Mouse (Mus musculus): ENCODE data around the gene Trappc6b. TPM values are rescaled to one million over a fixed set of nuclear protein-coding genes. Genes with fewer than 3 reads are reported as not detected.

Trappc6b gene
- polyA plus RNA-seq, 1 experiment: 57.6 TPM

- Histone ChIP-seq H3K36me3 (ENCODE audit: control insufficient read depth, insufficient read depth, low read length) (peaks cover 25% of the 10 kb centered on the region), H3K4me1 (replicated peaks; ENCODE audit: control insufficient read depth, insufficient read depth, low read length) (no peaks in the 10 kb centered on the region), H3K27ac (ENCODE audit: control insufficient read depth, insufficient read depth, low read length) (no peak overlapping the region), H3K27me3 (ENCODE audit: control insufficient read depth, insufficient read depth, low read length) (no peaks in the 10 kb centered on the region), H3K4me3 (ENCODE audit: control insufficient read depth, insufficient read depth, low read length) (no peak overlapping the region)
- TF ChIP-seq CTCF (IDR thresholded peaks at IDR 0.05; ENCODE audit: borderline replicate concordance, control insufficient read depth, extremely low read depth, insufficient read depth, low read length, poor library complexity): no peak
- no peak for TF ChIP-seq POLR2A (IDR thresholded peaks at IDR 0.05; ENCODE audit: control insufficient read depth, extremely low read depth, insufficient read depth, low read length, poor library complexity)
- 81% methylated on average over 7 of the region's 7 CpGs for WGBS
- no peak for DNase-seq
Measured at GRCm38 (mm10) chr12:59040851-59041250, 20.4 kb downstream of the Trappc6b start.

- WGBS: 64% methylated on average over 23 of the region's 23 CpGs
- H3K27ac ChIP-seq (ENCODE audit: control insufficient read depth, insufficient read depth, low read length): no peak overlapping the region
- H3K4me1 ChIP-seq (replicated peaks; ENCODE audit: control insufficient read depth, insufficient read depth, low read length): no peaks in the 10 kb centered on the region
- no peaks in the 10 kb centered on the region for H3K27me3 ChIP-seq (ENCODE audit: control insufficient read depth, insufficient read depth, low read length)
- H3K36me3 ChIP-seq (ENCODE audit: control insufficient read depth, insufficient read depth, low read length): peaks cover 22% of the 10 kb centered on the region
- TF ChIP-seq POLR2A (IDR thresholded peaks at IDR 0.05; ENCODE audit: control insufficient read depth, extremely low read depth, insufficient read depth, low read length, poor library complexity): no peak
- no peak for TF ChIP-seq CTCF (IDR thresholded peaks at IDR 0.05; ENCODE audit: borderline replicate concordance, control insufficient read depth, extremely low read depth, insufficient read depth, low read length, poor library complexity)
- no peak for DNase-seq
- no peak overlapping the region for H3K4me3 ChIP-seq (ENCODE audit: control insufficient read depth, insufficient read depth, low read length)
Measured at GRCm38 (mm10) chr12:59039971-59040844, 21.1 kb downstream of the Trappc6b start.

GRCm38 (mm10) chr12:59039162-59039970 lies 21.9 kb downstream of the Trappc6b start:
- Histone ChIP-seq H3K36me3 (ENCODE audit: control insufficient read depth, insufficient read depth, low read length) (peaks cover 18% of the 10 kb centered on the region), H3K27me3 (ENCODE audit: control insufficient read depth, insufficient read depth, low read length) (no peaks in the 10 kb centered on the region), H3K4me3 (ENCODE audit: control insufficient read depth, insufficient read depth, low read length) (no peak overlapping the region), H3K27ac (ENCODE audit: control insufficient read depth, insufficient read depth, low read length) (no peak overlapping the region), H3K4me1 (replicated peaks; ENCODE audit: control insufficient read depth, insufficient read depth, low read length) (no peaks in the 10 kb centered on the region)
- TF ChIP-seq POLR2A (IDR thresholded peaks at IDR 0.05; ENCODE audit: control insufficient read depth, extremely low read depth, insufficient read depth, low read length, poor library complexity): no peak
- no peak for TF ChIP-seq CTCF (IDR thresholded peaks at IDR 0.05; ENCODE audit: borderline replicate concordance, control insufficient read depth, extremely low read depth, insufficient read depth, low read length, poor library complexity)
- 92% methylated on average over 10 of the region's 10 CpGs for WGBS
- DNase-seq: no peak

- Histone ChIP-seq H3K4me1 (replicated peaks; ENCODE audit: control insufficient read depth, insufficient read depth, low read length) (no peaks in the 10 kb centered on the region), H3K27me3 (ENCODE audit: control insufficient read depth, insufficient read depth, low read length) (no peaks in the 10 kb centered on the region), H3K4me3 (ENCODE audit: control insufficient read depth, insufficient read depth, low read length) (no peak overlapping the region), H3K36me3 (ENCODE audit: control insufficient read depth, insufficient read depth, low read length) (peaks cover 12% of the 10 kb centered on the region), H3K27ac (ENCODE audit: control insufficient read depth, insufficient read depth, low read length) (no peak overlapping the region)
- 81% methylated on average over 5 of the region's 5 CpGs for WGBS
- DNase-seq: peak; percentile 42
- TF ChIP-seq CTCF (IDR thresholded peaks at IDR 0.05; ENCODE audit: borderline replicate concordance, control insufficient read depth, extremely low read depth, insufficient read depth, low read length, poor library complexity) (no peak), POLR2A (IDR thresholded peaks at IDR 0.05; ENCODE audit: control insufficient read depth, extremely low read depth, insufficient read depth, low read length, poor library complexity) (no peak)
Measured at GRCm38 (mm10) chr12:59032101-59032500, 29.2 kb downstream of the Trappc6b start.

GRCm38 (mm10) chr12:59021306-59021705 lies 40.0 kb downstream of the Trappc6b start:
- Histone ChIP-seq H3K36me3 (ENCODE audit: control insufficient read depth, insufficient read depth, low read length) (peaks cover 31% of the 10 kb centered on the region), H3K4me3 (ENCODE audit: control insufficient read depth, insufficient read depth, low read length) (no peak overlapping the region), H3K27me3 (ENCODE audit: control insufficient read depth, insufficient read depth, low read length) (no peaks in the 10 kb centered on the region), H3K4me1 (replicated peaks; ENCODE audit: control insufficient read depth, insufficient read depth, low read length) (no peaks in the 10 kb centered on the region; the same call in 1 of the 2 replicates), H3K27ac (ENCODE audit: control insufficient read depth, insufficient read depth, low read length) (no peak overlapping the region)
- WGBS: 35% methylated on average over 4 of the region's 4 CpGs
- DNase-seq: no peak
- TF ChIP-seq CTCF (IDR thresholded peaks at IDR 0.05; ENCODE audit: borderline replicate concordance, control insufficient read depth, extremely low read depth, insufficient read depth, low read length, poor library complexity) (no peak), POLR2A (IDR thresholded peaks at IDR 0.05; ENCODE audit: control insufficient read depth, extremely low read depth, insufficient read depth, low read length, poor library complexity) (no peak)

- WGBS: 91% methylated on average over 2 of the region's 2 CpGs
- no peak for DNase-seq
- TF ChIP-seq POLR2A (IDR thresholded peaks at IDR 0.05; ENCODE audit: control insufficient read depth, extremely low read depth, insufficient read depth, low read length, poor library complexity): no peak
- TF ChIP-seq CTCF (IDR thresholded peaks at IDR 0.05; ENCODE audit: borderline replicate concordance, control insufficient read depth, extremely low read depth, insufficient read depth, low read length, poor library complexity): no peak
- Histone ChIP-seq H3K4me1 (replicated peaks; ENCODE audit: control insufficient read depth, insufficient read depth, low read length) (no peaks in the 10 kb centered on the region; the same call in 1 of the 2 replicates), H3K36me3 (ENCODE audit: control insufficient read depth, insufficient read depth, low read length) (peaks cover 28% of the 10 kb centered on the region), H3K27me3 (ENCODE audit: control insufficient read depth, insufficient read depth, low read length) (no peaks in the 10 kb centered on the region), H3K27ac (ENCODE audit: control insufficient read depth, insufficient read depth, low read length) (no peak overlapping the region), H3K4me3 (ENCODE audit: control insufficient read depth, insufficient read depth, low read length) (no peak overlapping the region)
Measured at GRCm38 (mm10) chr12:59019891-59020290, 41.4 kb downstream of the Trappc6b start.

All from thymus, adult 2 months (tissue).